Mouse (Mus musculus) midbrain, postnatal 0 days (tissue): ENCODE results near the gene Nell2. TPM values are rescaled to one million over a fixed set of nuclear protein-coding genes. Genes with fewer than 3 reads are reported as not detected.

Experiments used
- ATAC-seq: fragments of 200-750 bp; cut with Nextera tagmentation; 2 replicates; pipeline ENCODE4 v1.8.0; 2017; ENCODE audit warnings: moderate number of reproducible peaks, mild to moderate bottlenecking, moderate TSS enrichment, moderate library complexity; ENCODE audit not compliant: low FRiP score
- DNase-seq: peaks from one replicate; pipeline ENCODE4 v3.0.0-alpha.2; 2015; ENCODE audit warnings: low spot score
- H3K27ac ChIP-seq: fragments of 300-500 bp; sonication (generic); 2 replicates; pipeline ENCODE4 v1.5.1; 2014; ENCODE audit warnings: low read depth, mild to moderate bottlenecking, low read length, mixed read lengths
- H3K27me3 ChIP-seq: fragments of 300-500 bp; sonication (generic); 2 replicates; pipeline ENCODE4 v1.6.1; 2014; ENCODE audit warnings: low read length, control low read depth, mixed read lengths; ENCODE audit not compliant: insufficient read depth
- H3K36me3 ChIP-seq: fragments of 300-500 bp; sonication (generic); 2 replicates; pipeline ENCODE4 v1.6.1; 2014; ENCODE audit warnings: low read length, control low read depth, mixed read lengths; ENCODE audit not compliant: insufficient read depth
- H3K4me1 ChIP-seq: fragments of 300-500 bp; sonication (generic); 2 replicates; pipeline ENCODE4 v1.6.1; 2014; ENCODE audit warnings: mild to moderate bottlenecking, control low read depth, antibody characterized with exemption, low read length, mixed read lengths; ENCODE audit not compliant: insufficient read depth
- H3K4me2 ChIP-seq: fragments of 300-500 bp; sonication (generic); 2 replicates; pipeline ENCODE4 v1.6.1; 2014; ENCODE audit warnings: low read depth, mild to moderate bottlenecking, low read length, mixed read lengths; ENCODE audit not compliant: poor library complexity, severe bottlenecking
- H3K4me3 ChIP-seq: fragments of 300-500 bp; sonication (generic); 2 replicates; pipeline ENCODE4 v1.5.1; 2014; ENCODE audit warnings: low read depth, mild to moderate bottlenecking, low read length, moderate library complexity
- H3K9ac ChIP-seq: fragments of 300-500 bp; sonication (generic); replicated peaks from 2 replicates; pipeline ENCODE4 v1.6.1; 2014; ENCODE audit warnings: mild to moderate bottlenecking, low read length, moderate library complexity, mixed read lengths; ENCODE audit not compliant: poor library complexity, severe bottlenecking
- H3K9me3 ChIP-seq: fragments of 300-500 bp; sonication (generic); 2 replicates; pipeline ENCODE4 v1.6.1; 2016; ENCODE audit warnings: low read length, control low read depth
- CTCF ChIP-seq: IDR thresholded peaks from 2 replicates; pipeline ENCODE4 v1.5.1; 2016; ENCODE audit warnings: antibody characterized with exemption, mild to moderate bottlenecking
- WGBS: fragments of 180-500 bp; shearing (Covaris S2); extraction: QIAGEN DNeasy Blood & Tissue Kit; methylation state at CpG from one replicate; pipeline ENCODE4 v1.1.7; 2014; 5-methylcytosine and 5-hydroxymethylcytosine counted together
- polyA plus RNA-seq: library from polyadenylated mRNA; unstranded; fragments of >200 nt; fragmentation: Nextera tagmentation; extraction: Ambion mirVana; gene quantifications from 2 replicates; pipeline ENCODE4 v1.2.1, GENCODE M21; 2015
- total RNA-seq: library from RNA; depleted of rRNA; stranded (reverse); fragments of >200 nt; gene quantifications from 2 replicates; pipeline ENCODE4 v1.2.3, GENCODE M21; 2014

Gene Nell2
- total and polyA plus RNA-seq, 2 experiments from 2014 or later: 181 to 199 TPM

DNA sequence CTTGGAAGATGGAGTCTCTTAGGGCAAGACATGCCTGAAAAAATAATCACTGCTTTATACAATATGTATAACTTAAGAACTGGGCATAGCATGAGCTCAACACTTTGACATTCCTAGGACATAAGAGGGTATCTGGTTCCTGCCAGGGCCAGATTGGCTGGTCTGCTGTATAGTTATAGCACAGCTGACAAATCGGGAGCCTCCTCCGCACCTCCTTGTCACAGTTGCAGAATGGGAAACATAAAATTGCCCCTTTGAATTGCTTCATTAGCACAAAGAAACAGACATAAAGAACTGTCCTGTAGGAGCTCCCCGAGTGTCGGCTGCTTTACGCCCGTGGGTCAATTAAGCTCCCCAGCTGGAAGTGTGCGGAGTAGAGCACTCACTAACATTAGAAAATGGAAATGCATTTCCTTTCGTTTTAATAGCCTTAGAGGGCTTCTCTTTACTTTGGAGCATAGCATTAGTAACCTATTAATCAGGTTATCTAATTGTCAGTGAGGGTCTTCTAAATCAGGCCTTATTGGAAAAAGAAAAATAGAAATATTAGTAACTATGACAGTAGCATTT is 473.2 kb downstream of the Nell2 start:
- H3K27ac ChIP-seq: no peak overlapping the region
- no peaks in the 10 kb centered on the region for H3K4me1 ChIP-seq
- no peak for TF ChIP-seq CTCF
- ATAC-seq (no peak), DNase-seq (no peak)
- no peak overlapping the region for H3K4me3 ChIP-seq
- H3K27me3 ChIP-seq: no peaks in the 10 kb centered on the region
- 55% methylated on average over 8 of the region's 8 CpGs for WGBS
- no peaks in the 10 kb centered on the region for H3K9me3 ChIP-seq
- H3K36me3 ChIP-seq: no peaks in the 10 kb centered on the region
- no peak overlapping the region for H3K9ac ChIP-seq
- no peak overlapping the region for H3K4me2 ChIP-seq

DNA sequence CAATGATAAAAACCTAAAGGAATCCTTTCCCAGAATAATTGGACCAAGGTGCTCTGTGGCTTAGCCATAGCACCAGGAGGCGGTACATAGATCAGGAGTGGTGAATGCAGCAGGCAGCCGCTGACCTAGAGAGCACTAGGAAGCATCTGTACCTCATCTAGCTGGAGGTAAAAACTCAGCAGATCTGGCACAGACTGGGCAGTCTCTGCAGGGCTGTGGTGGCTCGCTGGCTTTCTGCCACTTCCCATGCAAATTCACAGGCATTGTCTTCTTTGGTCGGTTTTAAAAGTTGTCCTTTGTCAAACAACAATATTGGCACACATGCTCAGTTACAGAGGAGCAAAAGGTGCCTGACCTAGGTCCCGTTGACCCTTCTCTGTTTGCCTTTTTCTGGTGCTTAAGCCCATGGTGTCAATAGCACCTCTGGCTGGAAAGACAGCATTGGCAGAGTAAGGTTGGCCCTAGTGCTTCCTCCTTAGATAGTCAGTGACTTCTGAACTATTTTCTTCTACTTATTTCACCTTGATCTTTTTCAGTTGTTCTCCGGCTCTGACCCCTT is 479.1 kb downstream of the Nell2 start:
- DNase-seq (peak; percentile 21), ATAC-seq (no peak)
- no peak overlapping the region for H3K9ac ChIP-seq
- no peak overlapping the region for H3K27ac ChIP-seq
- no peak overlapping the region for H3K4me3 ChIP-seq
- no peaks in the 10 kb centered on the region for H3K36me3 ChIP-seq
- no peaks in the 10 kb centered on the region for H3K9me3 ChIP-seq
- 73% methylated on average over 6 of the region's 6 CpGs for WGBS
- no peaks in the 10 kb centered on the region for H3K4me1 ChIP-seq
- TF ChIP-seq CTCF: no peak
- no peak overlapping the region for H3K4me2 ChIP-seq
- no peaks in the 10 kb centered on the region for H3K27me3 ChIP-seq

DNA sequence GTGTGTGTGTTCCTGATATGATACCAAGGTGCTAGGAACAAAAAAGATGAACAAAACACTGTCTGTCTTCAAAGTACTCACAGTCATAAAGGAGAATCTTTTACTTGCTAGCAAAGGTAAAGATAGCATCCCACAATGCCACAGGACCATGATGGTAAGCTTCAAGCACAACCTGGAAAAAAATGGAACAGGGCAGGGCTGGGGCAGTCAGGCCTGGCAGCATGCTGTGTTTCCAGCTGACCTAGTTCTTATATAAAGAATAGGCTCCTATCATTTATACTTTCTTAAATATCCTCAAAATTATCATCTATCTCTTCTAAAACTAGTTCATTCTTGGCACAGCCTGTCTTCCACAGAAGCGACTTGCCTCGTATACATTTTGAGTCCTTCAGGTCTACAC is 480.9 kb downstream of the Nell2 start:
- WGBS: 85% methylated on average over 2 of the region's 2 CpGs
- Histone ChIP-seq H3K27me3 (no peaks in the 10 kb centered on the region), H3K27ac (no peak overlapping the region), H3K4me3 (no peak overlapping the region), H3K9me3 (no peaks in the 10 kb centered on the region), H3K36me3 (no peaks in the 10 kb centered on the region), H3K4me2 (no peak overlapping the region), H3K4me1 (no peaks in the 10 kb centered on the region), H3K9ac (no peak overlapping the region)
- no peak for TF ChIP-seq CTCF
- DNase-seq (no peak), ATAC-seq (no peak)

DNA sequence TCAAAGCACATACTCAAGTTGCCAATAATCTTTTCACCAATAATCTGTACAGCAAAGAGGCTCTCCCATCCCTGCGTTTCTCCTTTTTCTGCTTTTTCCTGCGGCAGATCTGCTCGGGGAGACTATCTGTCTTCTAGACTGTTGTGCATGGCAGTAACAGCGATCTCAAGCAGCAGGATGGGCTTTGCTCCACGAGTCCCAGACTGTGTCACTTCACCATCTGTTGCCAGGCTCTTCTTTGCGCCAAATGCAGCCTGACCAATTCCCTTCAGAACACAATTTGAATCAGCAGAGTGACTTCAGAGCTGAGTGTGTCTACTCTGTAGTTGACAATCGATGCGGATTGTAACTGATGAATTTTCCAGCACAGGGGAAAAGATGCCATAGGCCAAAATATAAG is 484.3 kb downstream of the Nell2 start:
- H3K4me1 ChIP-seq: no peaks in the 10 kb centered on the region
- H3K9me3 ChIP-seq: no peaks in the 10 kb centered on the region
- H3K27ac ChIP-seq: no peak overlapping the region
- no peaks in the 10 kb centered on the region for H3K27me3 ChIP-seq
- H3K4me3 ChIP-seq: no peak overlapping the region
- H3K9ac ChIP-seq: no peak overlapping the region
- H3K36me3 ChIP-seq: no peaks in the 10 kb centered on the region
- TF ChIP-seq CTCF: no peak
- DNase-seq (peak; percentile 86), ATAC-seq (no peak)
- 73% methylated on average over 8 of the region's 8 CpGs for WGBS
- H3K4me2 ChIP-seq: no peak overlapping the region

DNA sequence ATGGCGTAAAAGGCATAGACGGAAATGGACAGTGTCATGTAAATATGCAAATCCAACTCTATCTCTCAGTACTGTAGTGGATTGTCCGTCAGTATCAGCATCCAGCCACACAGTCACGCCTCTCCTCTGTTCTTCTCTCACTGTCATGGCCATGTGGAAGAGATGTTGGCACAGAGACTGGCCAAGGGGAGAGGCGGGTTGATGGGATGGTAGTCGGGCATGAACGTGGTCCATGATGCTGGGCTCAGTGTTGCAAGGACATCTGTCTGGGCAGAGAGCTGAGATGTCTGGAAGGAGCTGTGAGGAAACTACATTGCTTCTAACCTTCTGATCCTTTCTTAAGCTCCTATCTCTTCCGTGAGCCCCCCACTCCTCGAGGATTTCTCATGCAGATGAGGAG is 485.9 kb downstream of the Nell2 start:
- 85% methylated on average over 9 of the region's 9 CpGs for WGBS
- no peak for TF ChIP-seq CTCF

DNA sequence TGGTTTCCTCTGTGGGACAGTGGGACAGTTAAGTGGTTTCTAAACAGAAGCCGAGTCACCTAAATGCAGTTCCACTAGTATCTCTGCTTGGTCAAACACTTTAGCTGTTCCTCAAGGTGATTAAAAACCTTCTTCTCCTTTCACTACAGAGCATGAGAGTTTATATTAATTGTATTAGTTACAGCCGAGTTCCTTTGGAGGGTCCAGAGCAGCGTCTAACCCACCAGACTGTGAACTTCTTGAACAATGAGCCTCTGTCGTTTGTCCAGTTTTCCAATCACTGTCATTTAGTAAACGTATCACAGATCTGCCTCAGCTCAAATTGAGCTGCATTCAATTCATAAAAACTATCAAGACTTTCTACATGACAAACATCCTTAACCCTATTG is 498.9 kb downstream of the Nell2 start:
- H3K9me3 ChIP-seq: no peaks in the 10 kb centered on the region
- no peaks in the 10 kb centered on the region for H3K27me3 ChIP-seq
- no peak overlapping the region for H3K9ac ChIP-seq
- no peak overlapping the region for H3K27ac ChIP-seq
- no peak overlapping the region for H3K4me3 ChIP-seq
- H3K4me2 ChIP-seq: no peak overlapping the region
- WGBS: 50% methylated on average over 5 of the region's 5 CpGs
- H3K4me1 ChIP-seq: no peaks in the 10 kb centered on the region
- no peak for TF ChIP-seq CTCF
- DNase-seq (no peak), ATAC-seq (no peak)
- H3K36me3 ChIP-seq: no peaks in the 10 kb centered on the region

More for the DNA sequence above, 485.9 kb downstream of the Nell2 start:
- H3K4me3 ChIP-seq: no peak overlapping the region
- H3K4me2 ChIP-seq: no peak overlapping the region
- no peak overlapping the region for H3K9ac ChIP-seq
- H3K27ac ChIP-seq: no peak overlapping the region
- DNase-seq: no peak
- H3K9me3 ChIP-seq: no peaks in the 10 kb centered on the region
- no peaks in the 10 kb centered on the region for H3K27me3 ChIP-seq
- H3K4me1 ChIP-seq: no peaks in the 10 kb centered on the region
- ATAC-seq: no peak
- H3K36me3 ChIP-seq: no peaks in the 10 kb centered on the region
